Mouse (Mus musculus): ENCODE data around the gene Tmem120b.

The Tmem120b gene

GRCm38 (mm10) chr5:123090560-123091306, 22.5 kb downstream of the Tmem120b start:
- no peak for DNase-seq (ENCODE audit: low read depth, low spot score)

GRCm38 (mm10) chr5:123093077-123093633, 24.9 kb downstream of the Tmem120b start:
- DNase-seq (ENCODE audit: low read depth, low spot score) = no peak

- no peak for DNase-seq (ENCODE audit: low read depth, low spot score)
These were observed 26.2 kb downstream of the Tmem120b start for GRCm38 (mm10) chr5:123094238-123094991.

DNA sequence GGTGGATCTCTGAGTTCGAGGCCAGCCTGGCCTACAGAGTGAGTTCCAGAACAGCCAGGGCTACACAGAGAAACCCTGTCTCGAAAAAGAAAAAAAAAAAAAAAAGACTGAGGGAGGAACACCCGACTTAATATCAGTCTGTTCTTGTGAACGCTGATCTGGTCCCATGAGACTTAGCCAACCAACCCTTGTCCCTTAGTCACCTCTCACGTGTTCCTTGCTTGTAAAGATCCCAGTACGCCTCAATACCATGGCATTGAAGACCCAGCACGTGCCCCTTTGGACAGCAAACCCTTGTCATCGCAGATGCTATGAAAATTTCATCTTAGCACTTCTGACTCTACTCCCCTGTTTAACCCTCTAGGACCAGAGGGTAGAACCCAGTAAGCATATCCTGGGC, 28.1 kb downstream of the Tmem120b start:
- no peak for DNase-seq (ENCODE audit: low read depth, low spot score)

DNA sequence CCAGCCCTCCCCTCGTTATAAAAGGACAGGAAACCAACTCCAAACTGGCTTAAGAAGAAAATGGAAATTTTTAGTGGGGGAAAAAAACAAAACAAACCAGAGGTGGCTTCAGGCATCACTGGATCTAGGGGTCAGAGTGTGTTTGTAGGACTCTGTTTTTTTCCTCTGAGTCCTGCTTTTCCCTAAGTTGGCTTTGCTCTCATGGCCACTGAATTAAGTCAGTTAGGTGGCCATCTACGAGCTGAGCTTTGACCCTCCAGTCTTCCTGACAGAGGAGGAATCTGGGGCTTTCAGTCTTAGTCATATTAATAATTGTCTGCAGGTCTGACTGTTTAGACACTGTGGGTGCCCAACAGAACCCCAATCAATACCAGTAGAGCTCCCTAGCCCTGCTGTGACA, 30.3 kb downstream of the Tmem120b start:
- DNase-seq (ENCODE audit: low read depth, low spot score) = no peak

DNA sequence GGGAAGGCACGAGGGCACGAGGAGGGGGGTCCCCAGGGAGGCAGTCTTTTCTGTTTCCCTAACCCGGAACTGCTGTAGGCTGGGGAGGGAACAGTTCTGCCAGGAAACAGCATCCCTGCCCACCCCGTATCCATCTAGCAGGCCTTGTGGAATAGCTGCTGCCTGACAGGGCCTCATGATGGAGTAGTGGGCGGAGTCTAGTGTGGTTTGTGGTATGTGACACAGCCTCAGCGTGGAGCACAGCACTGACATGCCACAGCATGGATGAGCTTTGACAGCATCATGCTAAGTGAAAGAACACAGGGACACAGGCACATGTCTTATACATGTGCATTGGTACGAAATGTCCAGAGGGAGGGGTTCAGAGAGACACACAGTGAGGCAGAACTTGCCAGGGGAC, 34.2 kb downstream of the Tmem120b start:
- no peak for DNase-seq (ENCODE audit: low read depth, low spot score)

DNA sequence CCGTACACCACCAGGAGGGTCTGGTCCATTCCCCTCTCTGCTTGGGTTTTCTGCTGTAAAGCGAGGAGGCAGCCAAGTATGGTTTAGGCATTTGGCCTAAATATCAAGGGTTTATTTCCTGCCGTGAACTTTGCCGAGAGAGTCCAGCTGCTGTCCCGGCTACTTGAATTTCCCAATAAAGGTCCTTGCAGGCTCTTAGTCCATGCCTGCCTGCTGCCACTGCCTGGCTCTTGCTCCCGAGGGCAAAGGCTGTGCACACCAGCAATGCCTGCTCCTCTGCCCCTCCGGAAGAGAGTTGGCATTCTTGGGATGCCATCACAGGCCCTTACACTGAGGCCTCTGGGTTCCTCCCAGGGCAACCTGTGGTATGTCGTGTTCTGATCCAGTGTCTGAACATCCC, 35.3 kb downstream of the Tmem120b start:
- DNase-seq (ENCODE audit: low read depth, low spot score) = no peak

DNA sequence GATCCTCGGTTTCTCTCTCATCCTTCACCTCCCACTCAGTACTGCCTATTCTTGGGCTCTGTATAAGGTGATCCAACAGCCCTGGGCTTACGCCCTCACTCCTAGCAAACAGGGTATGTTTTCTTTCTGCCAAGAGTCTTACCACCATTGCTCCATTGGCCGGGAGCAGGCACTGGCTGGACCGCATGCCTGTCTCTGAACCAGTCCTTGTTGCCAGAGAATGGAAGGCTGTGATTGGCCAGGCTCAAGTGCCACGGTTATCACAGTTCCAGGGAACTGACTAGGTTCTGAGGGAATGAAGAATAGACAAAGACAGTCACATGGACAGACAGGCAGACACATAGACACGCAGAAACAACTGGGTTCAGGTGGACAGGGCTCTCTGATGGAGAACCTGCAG, 36.6 kb downstream of the Tmem120b start:
- DNase-seq (ENCODE audit: low read depth, low spot score) = no peak

DNA sequence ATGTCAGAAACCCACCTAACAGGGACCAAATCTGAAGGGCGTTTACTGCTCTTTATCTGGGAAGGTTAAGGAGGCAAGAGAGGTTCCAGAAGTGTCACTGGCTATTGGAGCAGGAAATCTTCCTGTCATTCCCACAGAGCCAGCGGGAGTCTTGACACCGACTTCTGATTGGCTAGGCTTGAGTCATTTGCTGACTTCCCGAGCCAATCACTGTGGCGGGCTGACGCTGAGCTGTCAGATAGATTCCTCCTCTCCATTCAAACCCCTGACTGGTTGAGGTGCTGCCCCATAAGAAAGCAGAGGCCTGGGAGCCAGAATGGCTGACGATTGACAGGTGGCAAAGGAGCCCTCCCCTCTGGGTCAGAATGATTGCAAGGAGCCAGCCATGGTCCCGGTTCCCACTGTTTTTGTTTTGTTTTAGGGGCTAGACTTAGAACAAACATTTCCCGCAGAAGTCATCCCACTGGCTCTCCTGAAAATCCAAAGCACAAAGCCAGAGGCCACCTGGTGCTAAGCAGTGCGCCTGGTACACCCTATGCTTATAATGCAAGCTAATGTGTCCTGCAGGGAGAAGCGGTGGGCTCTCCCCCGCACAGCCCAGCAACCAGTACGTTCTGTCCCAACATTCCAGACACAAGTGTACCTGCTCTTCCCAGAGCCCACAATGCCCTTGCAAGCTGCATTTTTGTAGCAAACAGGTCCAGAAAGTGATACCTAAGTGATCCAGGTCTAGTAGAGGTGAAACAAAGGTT, 41.4 kb downstream of the Tmem120b start:
- DNase-seq (ENCODE audit: low read depth, low spot score) = no peak

GRCm38 (mm10) chr5:123110296-123110721, 42.1 kb downstream of the Tmem120b start:
- no peak for DNase-seq (ENCODE audit: low read depth, low spot score)

- DNase-seq (ENCODE audit: low read depth, low spot score) = no peak
These were observed 45.9 kb downstream of the Tmem120b start for GRCm38 (mm10) chr5:123114109-123114508.

- no peak for DNase-seq (ENCODE audit: low read depth, low spot score)
These were observed 46.7 kb downstream of the Tmem120b start for GRCm38 (mm10) chr5:123114924-123115323.

DNA sequence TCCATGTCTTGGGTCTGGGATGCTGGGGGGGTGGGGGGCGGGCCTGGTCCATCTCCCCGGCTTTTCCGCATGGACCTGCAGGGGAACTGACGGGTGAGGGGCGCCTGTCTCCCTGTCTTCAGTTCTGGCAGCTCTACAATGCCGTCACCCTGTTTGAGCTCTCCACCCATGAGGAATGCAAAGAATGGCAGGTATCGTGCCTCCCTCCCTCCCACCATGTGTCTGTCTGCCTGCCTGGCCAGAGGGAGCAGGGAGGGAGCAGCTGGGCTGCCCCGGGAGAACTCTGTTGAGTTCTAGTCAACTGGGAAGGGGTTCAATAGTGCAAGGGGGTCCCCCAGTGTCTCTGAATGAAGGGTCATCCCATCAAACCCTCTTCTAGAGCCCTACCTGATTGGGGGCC, 47.9 kb downstream of the Tmem120b start:
- DNase-seq (ENCODE audit: low read depth, low spot score) = no peak

GRCm38 (mm10) chr5:123117257-123117656, 49.0 kb downstream of the Tmem120b start:
- DNase-seq (ENCODE audit: low read depth, low spot score) = no peak

- no peak for DNase-seq (ENCODE audit: low read depth, low spot score)
These were observed 49.6 kb downstream of the Tmem120b start for GRCm38 (mm10) chr5:123117773-123118172.

DNA sequence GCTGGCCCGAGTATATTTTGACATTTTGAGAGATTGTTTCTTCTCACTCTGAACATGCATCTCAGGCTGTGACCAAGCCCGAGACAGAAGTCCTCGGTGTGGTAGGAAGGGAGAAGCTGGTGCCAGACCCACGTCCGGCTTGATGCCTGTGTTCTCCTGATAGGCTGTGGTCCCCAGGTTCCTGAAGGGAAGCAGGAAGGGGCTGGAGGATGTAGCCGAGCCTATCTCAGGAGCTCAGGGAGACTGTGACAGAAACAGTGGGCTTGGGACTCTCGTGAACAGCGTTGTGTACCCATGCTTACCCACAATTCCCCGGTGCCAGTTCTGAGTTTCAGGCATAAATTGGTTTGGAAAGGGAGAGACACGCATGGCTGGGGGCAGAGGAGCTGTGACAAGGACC, 50.6 kb downstream of the Tmem120b start:
- DNase-seq (ENCODE audit: low read depth, low spot score) = no peak

- DNase-seq (ENCODE audit: low read depth, low spot score) = no peak
These were observed 52.5 kb downstream of the Tmem120b start for GRCm38 (mm10) chr5:123120624-123121215.

- no peak for DNase-seq (ENCODE audit: low read depth, low spot score)
These were observed 54.0 kb downstream of the Tmem120b start for GRCm38 (mm10) chr5:123122181-123122580.

GRCm38 (mm10) chr5:123125105-123125504, 56.9 kb downstream of the Tmem120b start:
- DNase-seq (ENCODE audit: low read depth, low spot score) = no peak

- DNase-seq (ENCODE audit: low read depth, low spot score) = no peak
These were observed 57.6 kb downstream of the Tmem120b start for GRCm38 (mm10) chr5:123125638-123126406.

- DNase-seq (ENCODE audit: low read depth, low spot score) = no peak
These were observed 58.8 kb downstream of the Tmem120b start for GRCm38 (mm10) chr5:123127031-123127430.

Measured in WW6 (cell line).